Mouse (Mus musculus): Measurements from ENCODE around the gene Arid3c. TPM values are rescaled to one million over a fixed set of nuclear protein-coding genes. Genes with fewer than 3 reads are reported as not detected.

Gene Arid3c
- not detected for polyA plus RNA-seq (2014; fragmentation: Illumina TruSeq; extraction: RNeasy Lipid Tissue Mini Kit (QIAGEN cat#74804); ENCODE audit: low read depth, low replicate concordance)

DNA sequence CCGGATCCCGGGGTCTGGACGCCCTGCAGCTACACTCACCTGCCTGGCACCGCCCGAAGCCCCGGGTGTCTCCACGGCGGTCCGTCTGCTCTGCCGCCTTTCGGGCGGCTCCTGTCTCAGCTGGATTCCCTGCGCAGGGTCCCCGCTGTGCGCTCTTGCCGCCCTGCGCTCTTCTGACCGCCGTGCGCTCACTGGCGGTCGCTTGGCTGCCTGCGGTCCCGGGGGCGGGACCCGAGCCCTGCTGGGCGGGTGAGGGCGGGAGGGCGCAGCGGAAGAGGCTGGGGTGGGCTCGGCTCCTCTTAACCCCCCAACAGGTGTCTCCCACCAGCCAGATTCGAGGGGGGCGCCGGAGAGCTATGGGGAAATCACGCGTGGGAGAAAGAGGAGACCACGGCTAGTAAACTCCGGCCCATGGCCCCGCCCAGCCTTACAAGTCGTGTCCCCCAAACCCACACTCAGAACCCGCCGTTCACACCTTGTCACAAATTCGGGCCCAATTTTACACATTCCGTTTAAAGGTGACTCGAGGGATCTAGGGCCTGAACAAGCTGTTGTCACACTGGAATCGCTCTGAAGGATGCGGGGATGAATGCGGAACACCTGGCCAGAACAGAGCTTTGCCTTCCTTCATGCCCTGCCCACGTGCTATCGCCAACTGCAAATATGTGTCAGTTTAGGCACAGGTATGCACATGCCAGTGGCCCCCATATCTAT lies at the start of gene Arid3c:
TSS of gene Arid3c (minus strand) at position 91 of the 714 bp plus-strand sequence.

DNA sequence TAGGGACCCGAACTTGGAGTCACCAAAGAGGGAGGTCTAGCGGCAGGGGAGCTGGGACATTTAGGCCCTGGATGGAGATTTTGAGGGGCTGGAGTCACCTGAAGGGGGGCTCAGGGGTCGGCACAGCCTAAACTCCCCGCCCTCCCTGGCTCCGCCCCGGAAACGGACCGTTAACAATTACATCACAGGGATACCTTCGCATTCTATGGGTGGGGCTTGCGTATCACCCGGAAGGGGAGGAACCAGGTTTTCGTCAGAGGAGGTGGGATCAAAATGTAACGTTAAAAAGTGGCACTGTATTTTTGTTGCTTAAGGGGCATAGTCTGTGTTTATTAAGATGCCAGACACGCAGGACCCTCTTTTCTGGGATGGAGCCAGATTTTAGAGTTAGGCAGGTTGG lies 43.1 kb upstream of the Arid3c start, which contains the start of gene Ccl27a:
TSS of gene Ccl27a (minus strand) at position 246 of the 400 bp plus-strand sequence.

DNA sequence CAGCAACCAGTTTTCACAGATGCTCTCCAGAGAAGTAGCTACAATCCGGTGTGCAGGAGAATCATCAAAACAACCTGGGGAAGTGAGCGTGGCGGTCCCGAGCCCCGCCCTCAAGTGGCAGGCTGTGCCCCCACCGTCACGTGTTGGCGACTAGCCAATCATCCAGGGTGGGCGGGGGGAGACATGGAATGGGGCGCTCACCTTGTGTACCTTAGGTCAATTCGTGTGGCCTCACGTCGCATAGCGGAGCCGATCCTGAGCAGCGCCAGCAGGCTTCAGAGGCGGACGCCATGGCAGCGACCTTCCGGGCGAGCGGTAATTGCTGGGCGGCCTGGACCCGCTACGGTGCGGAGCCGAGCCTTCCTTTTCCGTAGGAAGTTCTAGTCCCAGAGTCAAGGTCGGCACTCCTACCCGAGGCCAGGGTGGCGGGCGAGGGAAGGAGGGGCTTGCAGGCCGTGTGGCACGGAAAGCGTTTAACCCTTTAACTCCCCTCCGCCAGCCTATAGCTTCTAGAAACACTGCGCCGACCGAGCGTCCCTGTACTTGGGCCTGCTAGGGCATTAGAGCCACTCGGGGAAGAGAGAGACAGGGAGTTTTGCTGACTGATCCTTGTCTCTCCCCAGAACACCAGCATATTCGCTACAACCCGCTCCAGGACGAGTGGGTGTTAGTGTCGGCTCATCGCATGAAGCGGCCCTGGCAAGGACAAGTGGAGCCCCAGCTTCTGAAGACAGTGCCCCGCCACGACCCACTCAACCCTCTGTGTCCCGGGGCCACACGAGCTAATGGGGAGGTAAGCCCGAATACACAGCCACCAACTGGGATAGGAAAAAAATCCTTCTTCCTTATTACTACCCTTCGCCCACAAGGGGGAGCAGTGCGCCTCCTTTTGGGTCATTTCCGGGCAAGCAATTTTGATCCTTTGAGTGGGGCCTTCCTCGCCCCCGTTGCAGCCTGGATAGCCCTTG lies 24.7 kb upstream of the Arid3c start, which contains the start of gene Sigmar1:
TSS of gene Sigmar1 (minus strand) at position 820 of the 968 bp plus-strand sequence.

DNA sequence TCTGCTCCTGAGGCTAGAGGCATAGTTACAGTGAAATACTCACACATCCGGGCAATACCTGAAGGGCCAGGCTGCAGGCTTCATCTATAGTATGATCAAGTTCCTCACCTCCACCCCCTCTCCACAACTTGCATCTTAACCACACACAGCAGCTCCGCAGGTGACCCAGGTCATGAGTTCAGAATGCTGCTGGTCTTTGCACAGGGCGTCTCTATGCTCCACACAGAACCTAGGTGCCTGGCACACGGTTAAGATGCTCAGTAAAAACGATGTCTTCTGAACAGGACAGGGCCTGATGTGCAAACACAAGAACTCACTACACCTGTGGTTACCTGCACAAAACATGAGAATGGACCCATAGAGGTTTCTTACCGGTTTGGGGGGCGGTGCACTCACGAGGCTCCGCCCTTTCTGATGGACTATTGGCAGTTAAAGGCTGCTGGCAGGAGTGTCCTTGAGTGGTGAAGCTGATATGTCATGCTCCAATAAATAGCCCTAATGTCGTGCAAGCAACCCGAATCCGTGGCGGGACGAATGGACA lies 23.9 kb upstream of the Arid3c start, which contains the start of gene Galt:
TSS of gene Galt (plus strand) at position 432 of the 541 bp plus-strand sequence.

DNA sequence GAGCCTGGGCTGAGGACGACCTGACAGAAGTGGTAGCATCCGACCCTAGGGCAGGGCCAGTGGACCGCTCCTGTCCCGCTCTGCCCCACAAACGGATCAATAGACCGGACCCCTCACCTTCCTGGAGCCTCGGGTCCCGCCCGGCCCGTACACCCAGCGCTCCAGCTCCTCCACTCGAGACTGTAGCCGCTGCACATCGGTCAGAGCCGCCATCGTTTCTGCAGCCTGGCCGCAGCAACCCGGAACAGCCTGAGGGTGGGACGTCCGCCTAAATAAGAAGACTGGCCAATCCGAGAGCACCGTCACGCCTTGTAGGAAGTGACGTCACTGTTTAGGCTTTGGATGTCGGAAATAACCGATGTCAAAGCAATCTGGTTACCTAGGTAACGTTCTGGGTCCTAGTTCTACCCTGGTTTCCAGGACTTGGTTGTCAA lies 8.0 kb downstream of the Arid3c start, which contains the start of gene Dctn3:
TSS of gene Dctn3 (minus strand) at position 253 of the 434 bp plus-strand sequence.

DNA sequence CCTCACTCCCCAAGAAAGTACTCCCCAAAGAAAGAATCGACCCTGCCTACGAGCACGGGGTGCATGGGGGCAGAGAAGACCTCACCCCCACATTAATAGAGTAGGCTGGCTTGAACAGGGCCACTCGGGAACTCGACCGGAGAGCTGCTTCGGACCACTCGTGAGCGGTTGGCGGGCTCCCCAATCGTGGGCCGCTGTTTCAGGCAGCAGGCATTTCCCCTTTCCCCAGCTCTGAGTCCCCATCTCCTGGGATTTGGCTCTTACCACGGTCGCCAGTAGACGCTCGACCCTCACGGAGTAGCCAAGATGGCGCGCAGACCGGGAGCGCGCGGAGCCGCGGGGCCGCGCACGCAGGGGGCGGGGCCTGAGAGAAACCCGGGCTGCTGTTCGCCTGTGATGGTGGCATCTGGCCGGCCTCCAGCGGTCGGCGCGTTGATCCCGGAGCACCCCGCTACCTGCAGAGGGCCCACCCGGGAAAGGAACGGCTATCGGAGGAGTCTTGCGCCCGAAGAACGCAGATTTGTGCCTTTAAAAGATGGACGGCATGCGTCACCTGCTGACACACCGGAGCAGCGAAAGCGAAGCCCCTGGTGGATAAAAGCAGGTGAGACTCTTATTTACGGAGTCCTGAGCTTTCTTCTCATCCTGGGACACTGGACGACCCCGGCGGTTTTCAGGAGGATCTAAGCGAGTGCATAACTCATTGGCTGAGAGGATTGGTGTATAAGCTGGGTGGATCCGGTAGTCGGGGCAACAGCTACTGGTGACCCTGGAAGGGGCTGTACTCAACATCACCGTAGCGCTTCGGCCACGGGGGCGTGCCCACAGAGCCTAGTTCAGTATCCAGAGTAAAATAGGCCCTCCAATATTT lies 17.5 kb downstream of the Arid3c start, which contains the start of gene Rpp25l:
TSS of gene Rpp25l (minus strand) at position 338 of the 871 bp plus-strand sequence.

DNA sequence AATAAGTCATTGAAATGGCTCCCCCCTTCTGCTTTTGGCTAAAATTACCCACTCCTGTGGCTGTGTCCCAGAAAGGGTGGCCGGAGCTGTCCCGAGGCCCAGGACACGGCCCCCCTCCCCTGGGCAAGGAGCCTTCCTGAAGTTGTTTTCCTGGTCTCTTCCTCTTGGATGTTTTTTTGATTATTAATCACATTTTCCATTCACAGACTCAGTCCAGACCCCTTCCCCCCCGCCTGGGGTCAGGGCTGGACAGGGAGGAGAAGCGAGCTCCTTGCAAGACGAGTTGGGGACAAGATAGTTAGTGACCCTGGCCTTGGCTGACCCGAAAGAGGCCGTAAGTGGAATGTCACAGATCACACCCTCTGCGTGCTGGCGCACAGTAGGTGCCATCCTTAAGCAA lies 31.2 kb downstream of the Arid3c start, which contains the start of gene Il11ra1:
TSS of gene Il11ra1 (plus strand) at position 207 of the 400 bp plus-strand sequence.

DNA sequence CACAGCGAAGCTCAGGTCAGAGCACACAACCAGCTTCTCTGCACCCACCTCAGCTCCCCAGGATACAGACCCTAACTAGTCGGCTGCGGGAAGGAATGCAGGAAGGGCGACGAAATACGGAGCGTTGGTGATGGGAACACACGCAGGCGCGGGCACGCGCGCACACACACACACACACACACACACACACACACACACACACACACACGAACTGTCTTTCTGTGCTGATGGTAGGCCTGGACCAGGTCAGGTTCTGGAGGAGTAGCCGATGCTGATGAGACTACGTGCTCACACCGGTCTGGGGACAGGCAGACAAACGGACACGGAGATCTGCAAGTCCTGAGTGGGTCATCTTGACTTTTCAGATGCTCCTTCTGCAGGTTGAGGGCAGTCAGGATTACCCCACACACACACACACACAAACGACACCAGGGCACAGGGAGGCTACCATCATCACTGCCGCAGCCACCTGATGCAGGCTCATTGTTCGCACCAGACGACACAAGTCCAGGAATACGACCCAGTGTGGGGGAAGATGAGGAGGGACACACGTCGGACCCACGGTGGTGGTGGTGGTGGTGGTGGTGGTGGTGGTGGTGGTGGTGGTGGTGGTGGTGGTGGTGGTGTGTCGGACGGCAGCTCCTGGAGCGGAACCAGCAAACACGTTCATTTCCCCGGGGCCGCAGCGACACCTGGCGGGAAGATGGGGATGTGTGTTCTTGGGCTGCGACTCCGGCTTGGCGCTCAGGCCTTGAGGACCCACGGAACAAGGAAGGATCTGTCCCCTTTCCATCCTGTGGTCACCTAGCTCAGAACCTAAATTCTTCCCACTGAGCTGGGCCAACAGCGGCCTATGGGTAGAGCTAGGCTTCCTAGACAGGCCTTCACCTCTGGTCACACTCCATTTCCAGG lies 33.8 kb downstream of the Arid3c start, which contains the start of gene Cntfr:
TSS of gene Cntfr (minus strand) at position 160 of the 912 bp plus-strand sequence.

Other genes starting within 250 kb of the Arid3c start
- 7.1 TPM for gene AI464131, start 228.1 kb downstream of the Arid3c start, polyA plus RNA-seq (2014; fragmentation: Illumina TruSeq; extraction: RNeasy Lipid Tissue Mini Kit (QIAGEN cat#74804); ENCODE audit: low read depth, low replicate concordance)
- gene 1110017D15Rik, start 213.8 kb downstream of the Arid3c start, polyA plus RNA-seq (2014; fragmentation: Illumina TruSeq; extraction: RNeasy Lipid Tissue Mini Kit (QIAGEN cat#74804); ENCODE audit: low read depth, low replicate concordance) = not detected
- 15.1 TPM for gene Fam219a, start 161.6 kb downstream of the Arid3c start, polyA plus RNA-seq (2014; fragmentation: Illumina TruSeq; extraction: RNeasy Lipid Tissue Mini Kit (QIAGEN cat#74804); ENCODE audit: low read depth, low replicate concordance)
- 2.3 TPM for gene Dnaic1, start 161.4 kb downstream of the Arid3c start, polyA plus RNA-seq (2014; fragmentation: Illumina TruSeq; extraction: RNeasy Lipid Tissue Mini Kit (QIAGEN cat#74804); ENCODE audit: low read depth, low replicate concordance)
- 10.1 TPM for gene Enho, start 90.8 kb downstream of the Arid3c start, polyA plus RNA-seq (2014; fragmentation: Illumina TruSeq; extraction: RNeasy Lipid Tissue Mini Kit (QIAGEN cat#74804); ENCODE audit: low read depth, low replicate concordance)
- gene Cntfr, start 34.1 kb downstream of the Arid3c start, polyA plus RNA-seq (2014; fragmentation: Illumina TruSeq; extraction: RNeasy Lipid Tissue Mini Kit (QIAGEN cat#74804); ENCODE audit: low read depth, low replicate concordance) = 6.3 TPM
- 114 TPM for gene Il11ra1, start 31.2 kb downstream of the Arid3c start, polyA plus RNA-seq (2014; fragmentation: Illumina TruSeq; extraction: RNeasy Lipid Tissue Mini Kit (QIAGEN cat#74804); ENCODE audit: low read depth, low replicate concordance)
- 27.5 TPM for gene Rpp25l, start 17.6 kb downstream of the Arid3c start, polyA plus RNA-seq (2014; fragmentation: Illumina TruSeq; extraction: RNeasy Lipid Tissue Mini Kit (QIAGEN cat#74804); ENCODE audit: low read depth, low replicate concordance)
- gene Dctn3, start 8.0 kb downstream of the Arid3c start, polyA plus RNA-seq (2014; fragmentation: Illumina TruSeq; extraction: RNeasy Lipid Tissue Mini Kit (QIAGEN cat#74804); ENCODE audit: low read depth, low replicate concordance) = 70.5 TPM
- gene Galt, start 24.1 kb upstream of the Arid3c start, polyA plus RNA-seq (2014; fragmentation: Illumina TruSeq; extraction: RNeasy Lipid Tissue Mini Kit (QIAGEN cat#74804); ENCODE audit: low read depth, low replicate concordance) = 65.1 TPM
- 24.3 TPM for gene Sigmar1, start 25.0 kb upstream of the Arid3c start, polyA plus RNA-seq (2014; fragmentation: Illumina TruSeq; extraction: RNeasy Lipid Tissue Mini Kit (QIAGEN cat#74804); ENCODE audit: low read depth, low replicate concordance)
- 25.4 TPM for gene Ccl27a, start 43.1 kb upstream of the Arid3c start, polyA plus RNA-seq (2014; fragmentation: Illumina TruSeq; extraction: RNeasy Lipid Tissue Mini Kit (QIAGEN cat#74804); ENCODE audit: low read depth, low replicate concordance)
- not detected for gene Gm21541, start 172.5 kb upstream of the Arid3c start, polyA plus RNA-seq (2014; fragmentation: Illumina TruSeq; extraction: RNeasy Lipid Tissue Mini Kit (QIAGEN cat#74804); ENCODE audit: low read depth, low replicate concordance)
- not detected for gene Gm20878, start 210.4 kb upstream of the Arid3c start, polyA plus RNA-seq (2014; fragmentation: Illumina TruSeq; extraction: RNeasy Lipid Tissue Mini Kit (QIAGEN cat#74804); ENCODE audit: low read depth, low replicate concordance)
- 0.10 TPM for gene Fam205a4, start 234.9 kb upstream of the Arid3c start, polyA plus RNA-seq (2014; fragmentation: Illumina TruSeq; extraction: RNeasy Lipid Tissue Mini Kit (QIAGEN cat#74804); ENCODE audit: low read depth, low replicate concordance)